Mouse (Mus musculus) midbrain, embryonic 12.5 days (tissue): Measurements from ENCODE around the gene Pdlim3. TPM values are rescaled to one million over a fixed set of nuclear protein-coding genes. Genes with fewer than 3 reads are reported as not detected.

Source experiments
- polyA plus RNA-seq: library from polyadenylated mRNA; unstranded; fragments of >200 nt; fragmentation: Nextera tagmentation; extraction: Ambion mirVana; gene quantifications from 2 replicates; pipeline ENCODE4 v1.2.1, GENCODE M21; 2016

The Pdlim3 gene
- polyA plus RNA-seq, 1 experiment from 2014 or later: 23.1 TPM

Other genes with a start within 250 kb of the Pdlim3 start
- gene Ccdc110, start 49.2 kb downstream of the Pdlim3 start, polyA plus RNA-seq: not detected in 2 replicates
- gene 1700029J07Rik, start 89.8 kb downstream of the Pdlim3 start, polyA plus RNA-seq: 3.4 and 3.6 TPM in 2 replicates
- 54.5 and 56.5 TPM in 2 replicates for gene Ufsp2, start 90.1 kb downstream of the Pdlim3 start, polyA plus RNA-seq
- 0.34 and 0.47 TPM in 2 replicates for gene Lrp2bp, start 113.8 kb downstream of the Pdlim3 start, polyA plus RNA-seq
- 21.9 and 26.8 TPM in 2 replicates for gene Ankrd37, start 120.2 kb downstream of the Pdlim3 start, polyA plus RNA-seq